Mouse (Mus musculus) MEL (cell line): ENCODE data around the gene Col6a4.

ENCODE experiments used
- CTCF ChIP-seq, 3 experiments: IDR thresholded peaks in 2 of 3; conservative IDR thresholded peaks in 1 of 3; 2 replicates each; pipeline ENCODE4 v1.5.1; 2011 to 2012; ENCODE audit warnings: low read length in 3 of 3, low read depth in 2 of 3, mild to moderate bottlenecking in 2 of 3, improper control_type of control experiment in 1 of 3, inconsistent platforms in 1 of 3, mixed read lengths in 1 of 3, moderate library complexity in 1 of 3; ENCODE audit not compliant: control insufficient read depth in 1 of 3, insufficient read depth in 1 of 3, poor library complexity in 1 of 3, severe bottlenecking in 1 of 3
- ETS1 ChIP-seq: IDR thresholded peaks from 2 replicates; pipeline ENCODE4 v1.6.1; 2012; ENCODE audit warnings: low read depth, mild to moderate bottlenecking, inconsistent platforms, low read length, improper control_type of control experiment, moderate library complexity
- POLR2A ChIP-seq, 2 experiments: IDR thresholded peaks; 2 replicates each; pipeline ENCODE4 v1.6.1; 2011 to 2012; ENCODE audit warnings: low read length in 2 of 2, mild to moderate bottlenecking in 2 of 2, control low read depth in 1 of 2, improper control_type of control experiment in 1 of 2, low read depth in 1 of 2, moderate library complexity in 1 of 2; ENCODE audit not compliant: control insufficient read depth in 1 of 2, insufficient read depth in 1 of 2, poor library complexity in 1 of 2
- TBP ChIP-seq: IDR thresholded peaks from 2 replicates; pipeline ENCODE4 v1.8.0; 2011; ENCODE audit warnings: low read depth, low read length, improper control_type of control experiment

- TF ChIP-seq POLR2A (IDR thresholded peaks at IDR 0.05; ENCODE audit: control insufficient read depth in 1 of 2, insufficient read depth in 1 of 2, low read depth in 1 of 2, low read length in 2 of 2, poor library complexity in 1 of 2) (no peak), CTCF (IDR thresholded peaks at IDR 0.05 in 2 of 3, conservative IDR thresholded peaks at IDR 0.05 in 1 of 3; ENCODE audit: control insufficient read depth in 1 of 3, insufficient read depth in 1 of 3, low read depth in 2 of 3, low read length in 3 of 3, poor library complexity in 1 of 3, severe bottlenecking in 1 of 3) (no peak), ETS1 (no peak), TBP (no peak)
Measured at GRCm38 (mm10) chr9:105978479-105978878, 118.1 kb downstream of the Col6a4 start.
